Mouse (Mus musculus) hindbrain, embryonic 11.5 days (tissue): Measurements from ENCODE around the gene Rdx. TPM values are rescaled to one million over a fixed set of nuclear protein-coding genes. Genes with fewer than 3 reads are reported as not detected.

ENCODE experiments used
- ATAC-seq: fragments of 200-750 bp; cut with Nextera tagmentation; 2 replicates; pipeline ENCODE4 v1.8.0; 2017; ENCODE audit warnings: mild to moderate bottlenecking, moderate TSS enrichment, moderate library complexity; ENCODE audit not compliant: low FRiP score
- DNase-seq: peaks from one replicate; pipeline ENCODE4 v3.0.0-alpha.2; 2015; ENCODE audit warnings: low spot score
- H3K27ac ChIP-seq: fragments of 300-500 bp; sonication (generic); 2 replicates; pipeline ENCODE4 v1.5.1; 2014; ENCODE audit warnings: mild to moderate bottlenecking, low read depth, low read length
- H3K27me3 ChIP-seq: fragments of 300-500 bp; sonication (generic); 2 replicates; pipeline ENCODE4 v1.6.1; 2014; ENCODE audit warnings: mild to moderate bottlenecking, low read length, moderate library complexity, mixed read lengths; ENCODE audit not compliant: control insufficient read depth, insufficient read depth
- H3K36me3 ChIP-seq: fragments of 300-500 bp; sonication (generic); 2 replicates; pipeline ENCODE4 v1.6.1; 2014; ENCODE audit warnings: mild to moderate bottlenecking, low read length, moderate library complexity, mixed read lengths; ENCODE audit not compliant: control insufficient read depth, insufficient read depth
- H3K4me1 ChIP-seq: fragments of 300-500 bp; sonication (generic); replicated peaks from 2 replicates; pipeline ENCODE4 v1.6.1; 2014; ENCODE audit warnings: low read length, mixed read lengths; ENCODE audit not compliant: control insufficient read depth, insufficient read depth
- H3K4me2 ChIP-seq: fragments of 300-500 bp; sonication (generic); replicated peaks from 2 replicates; pipeline ENCODE4 v1.6.1; 2014; ENCODE audit warnings: mild to moderate bottlenecking, low read depth, low read length
- H3K4me3 ChIP-seq: fragments of 300-500 bp; sonication (generic); 2 replicates; pipeline ENCODE4 v1.5.1; 2014; ENCODE audit warnings: low read depth, low read length
- H3K9ac ChIP-seq: fragments of 300-500 bp; sonication (generic); 2 replicates; pipeline ENCODE4 v1.6.1; 2014; ENCODE audit warnings: low read depth, low read length
- H3K9me3 ChIP-seq: fragments of 300-500 bp; sonication (generic); 2 replicates; pipeline ENCODE4 v1.6.1; 2016; ENCODE audit warnings: low read length; ENCODE audit not compliant: control insufficient read depth
- WGBS: fragments of 180-500 bp; shearing (Covaris S2); extraction: QIAGEN DNeasy Blood & Tissue Kit; methylation state at CpG from one replicate; pipeline ENCODE4 v1.1.7; 2014; 5-methylcytosine and 5-hydroxymethylcytosine counted together
- polyA plus RNA-seq: library from polyadenylated mRNA; unstranded; fragments of >200 nt; fragmentation: Nextera tagmentation; extraction: Ambion mirVana; gene quantifications from 2 replicates; pipeline ENCODE4 v1.2.1, GENCODE M21; 2014

Rdx gene
- polyA plus RNA-seq, 1 experiment from 2014 or later = 230 TPM

GRCm38 (mm10) chr9:52107161-52107560 lies 60.2 kb downstream of the Rdx start:
- no peak for DNase-seq
- Histone ChIP-seq H3K9ac (no peak overlapping the region), H3K27ac (no peak overlapping the region), H3K36me3 (no peaks in the 10 kb centered on the region), H3K9me3 (no peaks in the 10 kb centered on the region), H3K27me3 (no peaks in the 10 kb centered on the region), H3K4me3 (no peak overlapping the region), H3K4me2 (no peak overlapping the region), H3K4me1 (0 out of 2 replicates have a peak, but pooled peaks cover 2% of the 10 kb centered on the region)
- ATAC-seq = no peak
- WGBS = 93% methylated on average over 3 of the region's 3 CpGs

GRCm38 (mm10) chr9:52110738-52111137 lies 63.8 kb downstream of the Rdx start:
- H3K9ac ChIP-seq = no peak overlapping the region
- H3K36me3 ChIP-seq = no peaks in the 10 kb centered on the region
- no peak overlapping the region for H3K4me3 ChIP-seq
- DNase-seq (no peak), ATAC-seq (no peak)
- 82% methylated on average over 3 of the region's 3 CpGs for WGBS
- no peaks in the 10 kb centered on the region for H3K27me3 ChIP-seq
- H3K9me3 ChIP-seq = no peaks in the 10 kb centered on the region
- no peaks in the 10 kb centered on the region for H3K4me1 ChIP-seq
- no peak overlapping the region for H3K4me2 ChIP-seq
- no peak overlapping the region for H3K27ac ChIP-seq

- H3K4me2 ChIP-seq = no peak overlapping the region
These were observed 66.1 kb downstream of the Rdx start for GRCm38 (mm10) chr9:52113091-52113490.

GRCm38 (mm10) chr9:52119212-52119611 lies 72.2 kb downstream of the Rdx start:
- WGBS = 93% methylated on average over 4 of the region's 4 CpGs
- peaks cover 5% of the 10 kb centered on the region; the same call in 1 of the 2 replicates for H3K36me3 ChIP-seq
- no peak for ATAC-seq

More at GRCm38 (mm10) chr9:52113091-52113490, 66.1 kb downstream of the Rdx start:
- no peaks in the 10 kb centered on the region for H3K4me1 ChIP-seq
- H3K9me3 ChIP-seq = no peaks in the 10 kb centered on the region
- H3K9ac ChIP-seq = no peak overlapping the region
- no peak for ATAC-seq
- H3K4me3 ChIP-seq = no peak overlapping the region
- H3K27me3 ChIP-seq = no peaks in the 10 kb centered on the region
- no peak overlapping the region for H3K27ac ChIP-seq
- peaks cover 5% of the 10 kb centered on the region; the same call in 1 of the 2 replicates for H3K36me3 ChIP-seq
- 90% methylated on average over 5 of the region's 5 CpGs for WGBS
- no peak for DNase-seq

GRCm38 (mm10) chr9:52125225-52125624 lies 78.3 kb downstream of the Rdx start:
- WGBS = 94% methylated on average over 6 of the region's 6 CpGs
- DNase-seq (no peak), ATAC-seq (no peak)
- no peak overlapping the region for H3K27ac ChIP-seq
- no peak overlapping the region for H3K4me2 ChIP-seq
- no peak overlapping the region for H3K9ac ChIP-seq
- H3K36me3 ChIP-seq = peaks cover 6% of the 10 kb centered on the region
- H3K4me3 ChIP-seq = no peak overlapping the region
- H3K27me3 ChIP-seq = no peaks in the 10 kb centered on the region
- H3K9me3 ChIP-seq = no peaks in the 10 kb centered on the region
- no peaks in the 10 kb centered on the region for H3K4me1 ChIP-seq

More at GRCm38 (mm10) chr9:52119212-52119611, 72.2 kb downstream of the Rdx start:
- no peak overlapping the region for H3K27ac ChIP-seq
- no peak overlapping the region for H3K4me3 ChIP-seq
- no peaks in the 10 kb centered on the region for H3K27me3 ChIP-seq
- H3K4me2 ChIP-seq = no peak overlapping the region
- DNase-seq = no peak
- no peak overlapping the region for H3K9ac ChIP-seq
- no peaks in the 10 kb centered on the region for H3K9me3 ChIP-seq
- no peaks in the 10 kb centered on the region for H3K4me1 ChIP-seq

GRCm38 (mm10) chr9:52130348-52130747 lies 83.4 kb downstream of the Rdx start:
- Histone ChIP-seq H3K4me1 (no peaks in the 10 kb centered on the region), H3K9ac (no peak overlapping the region), H3K4me2 (no peak overlapping the region), H3K9me3 (no peaks in the 10 kb centered on the region), H3K36me3 (peaks cover 6% of the 10 kb centered on the region), H3K4me3 (no peak overlapping the region), H3K27me3 (no peaks in the 10 kb centered on the region), H3K27ac (no peak overlapping the region)
- WGBS = 83% methylated on average over 4 of the region's 4 CpGs
- DNase-seq (no peak), ATAC-seq (no peak)

GRCm38 (mm10) chr9:52132771-52133170 lies 85.8 kb downstream of the Rdx start:
- no peaks in the 10 kb centered on the region for H3K9me3 ChIP-seq
- no peak overlapping the region for H3K9ac ChIP-seq
- no peaks in the 10 kb centered on the region for H3K27me3 ChIP-seq
- ATAC-seq (no peak), DNase-seq (no peak)
- H3K27ac ChIP-seq = no peak overlapping the region
- 82% methylated on average over 2 of the region's 2 CpGs for WGBS
- no peak overlapping the region for H3K4me3 ChIP-seq
- H3K4me2 ChIP-seq = no peak overlapping the region
- peaks cover 3% of the 10 kb centered on the region; the same call in 1 of the 2 replicates for H3K36me3 ChIP-seq
- no peaks in the 10 kb centered on the region for H3K4me1 ChIP-seq

Other genes with a start within 250 kb of the Rdx start
- gene Fdx1, start 83.6 kb upstream of the Rdx start, polyA plus RNA-seq = 53.0 and 55.3 TPM in 2 replicates
- 12.6 and 16.2 TPM in 2 replicates for gene Zc3h12c, start 121.4 kb downstream of the Rdx start, polyA plus RNA-seq